Mouse (Mus musculus): ENCODE data around the gene Ppil4. TPM values are rescaled to one million over a fixed set of nuclear protein-coding genes. Genes with fewer than 3 reads are reported as not detected.

Gene Ppil4
- polyA plus RNA-seq, 1 experiment, result 4.2 TPM

- peaks cover 1% of the 10 kb centered on the region for H3K27me3 ChIP-seq (ENCODE audit: control insufficient read depth, insufficient read depth, insufficient read length)
- H3K79me2 ChIP-seq (ENCODE audit: control insufficient read depth, insufficient read depth), result no peaks in the 10 kb centered on the region
- no peaks in the 10 kb centered on the region for H3K36me3 ChIP-seq (ENCODE audit: control insufficient read depth, insufficient read depth)
- no peak for TF ChIP-seq MYOD1 (IDR thresholded peaks at IDR 0.05; ENCODE audit: control insufficient read depth in 1 of 3, insufficient read length in 2 of 3, low read depth in 2 of 3)
- TF ChIP-seq TCF3 (IDR thresholded peaks at IDR 0.05; ENCODE audit: insufficient read length, low read depth), result no peak
- TF ChIP-seq MYOG (IDR thresholded peaks at IDR 0.05; ENCODE audit: control insufficient read depth in 1 of 3, insufficient read depth in 1 of 3, insufficient read length in 2 of 3, low read depth in 2 of 3), result no peak
- TF ChIP-seq E2F4 (IDR thresholded peaks at IDR 0.05; ENCODE audit: insufficient read depth), result no peak
- TF ChIP-seq CEBPB (IDR thresholded peaks at IDR 0.05; ENCODE audit: insufficient read depth, poor library complexity, severe bottlenecking), result no peak
- no peak for TF ChIP-seq USF1 (IDR thresholded peaks at IDR 0.05; ENCODE audit: low read depth)
- TF ChIP-seq TCF12 (IDR thresholded peaks at IDR 0.05; ENCODE audit: insufficient read depth, poor library complexity, severe bottlenecking), result no peak
- TF ChIP-seq SRF (IDR thresholded peaks at IDR 0.05; ENCODE audit: control insufficient read depth, insufficient read length, low read depth), result no peak
- TF ChIP-seq POLR2AphosphoS2 (IDR thresholded peaks at IDR 0.05; ENCODE audit: insufficient read length, low read depth), result no peak
- TF ChIP-seq POLR2A (IDR thresholded peaks at IDR 0.05; ENCODE audit: insufficient read length, low read depth), result no peak
- no peak for TF ChIP-seq MAX (IDR thresholded peaks at IDR 0.05; ENCODE audit: low read depth)
- no peak for TF ChIP-seq REST (IDR thresholded peaks at IDR 0.05; ENCODE audit: insufficient read depth, insufficient read length)
- no peak overlapping the region for H3K4me3 ChIP-seq
- H3ac ChIP-seq (ENCODE audit: control insufficient read depth, insufficient read length), result no peak overlapping the region
- no peak overlapping the region for H3K4me2 ChIP-seq (ENCODE audit: low read depth)
Observed at GRCm38 (mm10) chr10:7861937-7862657, 69.4 kb downstream of the Ppil4 start.

- H3K4me2 ChIP-seq (ENCODE audit: low read depth), result no peak overlapping the region
- no peaks in the 10 kb centered on the region for H3K79me2 ChIP-seq (ENCODE audit: control insufficient read depth, insufficient read depth)
- H3K36me3 ChIP-seq (ENCODE audit: control insufficient read depth, insufficient read depth), result no peaks in the 10 kb centered on the region
- no peak overlapping the region for H3ac ChIP-seq (ENCODE audit: control insufficient read depth, insufficient read length)
- H3K27me3 ChIP-seq (ENCODE audit: control insufficient read depth, insufficient read depth, insufficient read length), result peaks cover 9% of the 10 kb centered on the region
- TF ChIP-seq CEBPB (IDR thresholded peaks at IDR 0.05; ENCODE audit: insufficient read depth, poor library complexity, severe bottlenecking) (no peak), POLR2AphosphoS2 (IDR thresholded peaks at IDR 0.05; ENCODE audit: insufficient read length, low read depth) (no peak), MAX (IDR thresholded peaks at IDR 0.05; ENCODE audit: low read depth) (no peak), REST (IDR thresholded peaks at IDR 0.05; ENCODE audit: insufficient read depth, insufficient read length) (no peak), MYOG (IDR thresholded peaks at IDR 0.05; ENCODE audit: control insufficient read depth in 1 of 3, insufficient read depth in 1 of 3, insufficient read length in 2 of 3, low read depth in 2 of 3) (no peak), TCF12 (IDR thresholded peaks at IDR 0.05; ENCODE audit: insufficient read depth, poor library complexity, severe bottlenecking) (no peak), E2F4 (IDR thresholded peaks at IDR 0.05; ENCODE audit: insufficient read depth) (no peak), TCF3 (IDR thresholded peaks at IDR 0.05; ENCODE audit: insufficient read length, low read depth) (no peak), USF1 (IDR thresholded peaks at IDR 0.05; ENCODE audit: low read depth) (no peak), MYOD1 (IDR thresholded peaks at IDR 0.05; ENCODE audit: control insufficient read depth in 1 of 3, insufficient read length in 2 of 3, low read depth in 2 of 3) (no peak)
- H3K4me3 ChIP-seq, result no peak overlapping the region
Observed at GRCm38 (mm10) chr10:7863411-7863810, 70.7 kb downstream of the Ppil4 start.

- Histone ChIP-seq H3K27me3 (ENCODE audit: control insufficient read depth, insufficient read depth, insufficient read length) (peaks cover 9% of the 10 kb centered on the region), H3K4me3 (no peak overlapping the region), H3K4me2 (ENCODE audit: low read depth) (no peak overlapping the region), H3K79me2 (ENCODE audit: control insufficient read depth, insufficient read depth) (no peaks in the 10 kb centered on the region), H3K36me3 (ENCODE audit: control insufficient read depth, insufficient read depth) (no peaks in the 10 kb centered on the region), H3ac (ENCODE audit: control insufficient read depth, insufficient read length) (no peak overlapping the region)
- TF ChIP-seq USF1 (IDR thresholded peaks at IDR 0.05; ENCODE audit: low read depth) (no peak), POLR2A (IDR thresholded peaks at IDR 0.05; ENCODE audit: insufficient read length, low read depth) (no peak), MAX (IDR thresholded peaks at IDR 0.05; ENCODE audit: low read depth) (no peak), POLR2AphosphoS2 (IDR thresholded peaks at IDR 0.05; ENCODE audit: insufficient read length, low read depth) (no peak), CEBPB (IDR thresholded peaks at IDR 0.05; ENCODE audit: insufficient read depth, poor library complexity, severe bottlenecking) (no peak), MYOG (IDR thresholded peaks at IDR 0.05; ENCODE audit: control insufficient read depth in 1 of 3, insufficient read depth in 1 of 3, insufficient read length in 2 of 3, low read depth in 2 of 3) (no peak), SRF (IDR thresholded peaks at IDR 0.05; ENCODE audit: control insufficient read depth, insufficient read length, low read depth) (no peak), MYOD1 (IDR thresholded peaks at IDR 0.05; ENCODE audit: control insufficient read depth in 1 of 3, insufficient read length in 2 of 3, low read depth in 2 of 3) (no peak), TCF12 (IDR thresholded peaks at IDR 0.05; ENCODE audit: insufficient read depth, poor library complexity, severe bottlenecking) (no peak), E2F4 (IDR thresholded peaks at IDR 0.05; ENCODE audit: insufficient read depth) (no peak)
Observed at GRCm38 (mm10) chr10:7864184-7864583, 71.5 kb downstream of the Ppil4 start.

- Histone ChIP-seq H3ac (ENCODE audit: control insufficient read depth, insufficient read length) (no peak overlapping the region), H3K4me2 (ENCODE audit: low read depth) (no peak overlapping the region), H3K36me3 (ENCODE audit: control insufficient read depth, insufficient read depth) (no peaks in the 10 kb centered on the region), H3K4me3 (no peak overlapping the region), H3K27me3 (ENCODE audit: control insufficient read depth, insufficient read depth, insufficient read length) (peaks cover 9% of the 10 kb centered on the region), H3K79me2 (ENCODE audit: control insufficient read depth, insufficient read depth) (no peaks in the 10 kb centered on the region)
- TF ChIP-seq POLR2A (IDR thresholded peaks at IDR 0.05; ENCODE audit: insufficient read length, low read depth), result no peak
- TF ChIP-seq USF1 (IDR thresholded peaks at IDR 0.05; ENCODE audit: low read depth), result no peak
- no peak for TF ChIP-seq POLR2AphosphoS2 (IDR thresholded peaks at IDR 0.05; ENCODE audit: insufficient read length, low read depth)
- TF ChIP-seq REST (IDR thresholded peaks at IDR 0.05; ENCODE audit: insufficient read depth, insufficient read length), result no peak
- TF ChIP-seq CEBPB (IDR thresholded peaks at IDR 0.05; ENCODE audit: insufficient read depth, poor library complexity, severe bottlenecking), result no peak
- TF ChIP-seq TCF12 (IDR thresholded peaks at IDR 0.05; ENCODE audit: insufficient read depth, poor library complexity, severe bottlenecking), result no peak
- TF ChIP-seq MAX (IDR thresholded peaks at IDR 0.05; ENCODE audit: low read depth), result no peak
- no peak for TF ChIP-seq SRF (IDR thresholded peaks at IDR 0.05; ENCODE audit: control insufficient read depth, insufficient read length, low read depth)
- no peak for TF ChIP-seq TCF3 (IDR thresholded peaks at IDR 0.05; ENCODE audit: insufficient read length, low read depth)
- no peak for TF ChIP-seq MYOG (IDR thresholded peaks at IDR 0.05; ENCODE audit: control insufficient read depth in 1 of 3, insufficient read depth in 1 of 3, insufficient read length in 2 of 3, low read depth in 2 of 3)
- TF ChIP-seq MYOD1 (IDR thresholded peaks at IDR 0.05; ENCODE audit: control insufficient read depth in 1 of 3, insufficient read length in 2 of 3, low read depth in 2 of 3), result no peak
- TF ChIP-seq E2F4 (IDR thresholded peaks at IDR 0.05; ENCODE audit: insufficient read depth), result no peak
Observed at GRCm38 (mm10) chr10:7864806-7865205, 72.1 kb downstream of the Ppil4 start.

Measured in myocyte (in vitro differentiated cells).